Mouse (Mus musculus) ES-Bruce4 (cell line): ENCODE data around the gene Ugt1a10.
"Not testable (repeated sequence)": the region's sequence is repeated elsewhere in the genome, so short reads cannot be mapped to it uniquely, and the experiment has no call there.

ENCODE experiments used
- CTCF ChIP-seq: IDR thresholded peaks from one replicate; pipeline ENCODE4 v1.8.1; 2011; ENCODE audit warnings: low read depth, low read length
- POLR2A ChIP-seq: IDR thresholded peaks from one replicate; pipeline ENCODE4 v1.8.1; 2011; ENCODE audit warnings: low read length; ENCODE audit not compliant: insufficient read depth

DNA sequence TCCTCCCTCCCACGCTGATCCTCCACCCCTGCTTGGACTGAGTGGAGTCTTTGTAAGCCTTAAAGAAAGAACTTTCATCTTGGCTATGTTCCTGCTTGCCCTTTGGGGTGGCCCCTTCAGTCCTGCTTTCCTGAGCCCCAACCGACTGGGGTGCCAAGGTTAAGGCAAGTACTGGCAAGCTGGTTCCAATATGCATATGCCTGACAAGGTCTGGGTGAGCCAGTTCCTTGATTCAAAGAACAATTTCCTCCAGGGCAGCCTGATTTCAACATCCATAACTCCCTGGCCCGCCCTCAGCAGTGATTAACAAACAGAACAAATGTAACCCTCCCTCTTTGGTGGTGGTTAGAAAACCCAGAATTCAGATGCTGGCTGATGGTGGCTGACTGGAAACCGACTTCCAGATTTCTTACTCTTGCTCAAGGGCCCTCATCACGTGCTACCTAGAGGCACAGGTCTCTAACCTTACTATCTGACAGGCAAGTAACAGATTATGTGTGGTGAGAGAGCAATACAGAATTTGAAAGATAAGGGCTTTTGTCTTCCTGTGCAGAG is 79.3 kb downstream of the Ugt1a10 start, which contains the start of gene Ugt1a6a:
- TF ChIP-seq CTCF, POLR2A: not testable (repeated sequence)
